Mouse (Mus musculus) ES-E14 (cell line): ENCODE data around the gene Gm15155. TPM values are rescaled to one million over a fixed set of nuclear protein-coding genes. Genes with fewer than 3 reads are reported as not detected.
A peak's percentile ranks its signal among the peaks of the same experiment; 100 is the strongest.
"Not testable (repeated sequence)": the region's sequence is repeated elsewhere in the genome, so short reads cannot be mapped to it uniquely, and the experiment has no call there.

Source experiments
- DNase-seq: peaks from one replicate; pipeline ENCODE4 v3.0.0-alpha.2; 2013; ENCODE audit warnings: low read depth, low spot score
- H3K27ac ChIP-seq: 2 replicates; pipeline ENCODE4 v1.5.1; 2012; ENCODE audit warnings: low read depth, mild to moderate bottlenecking, low read length, moderate library complexity, mixed read lengths; ENCODE audit not compliant: poor library complexity, insufficient read depth, severe bottlenecking
- H3K36me3 ChIP-seq: 2 replicates; pipeline ENCODE4 v1.6.1; 2012; ENCODE audit warnings: mild to moderate bottlenecking, low read length, moderate library complexity, mixed read lengths; ENCODE audit not compliant: control insufficient read depth, poor library complexity, insufficient read depth, severe bottlenecking
- H3K4me1 ChIP-seq, 2 experiments: fragments of 150-350 bp in 1 of 2; sonication (generic) in 1 of 2; 2 replicates each; pipeline ENCODE4 v1.6.1; 2012; ENCODE audit warnings: low read length in 2 of 2, mild to moderate bottlenecking in 1 of 2, mixed read lengths in 1 of 2; ENCODE audit not compliant: control insufficient read depth in 2 of 2, insufficient read depth in 2 of 2, poor library complexity in 1 of 2
- H3K4me3 ChIP-seq, 2 experiments: fragments of 150-350 bp in 1 of 2; sonication (generic) in 1 of 2; 2 replicates each; pipeline ENCODE4 v1.5.1; 2012; ENCODE audit warnings: low read length in 2 of 2, low read depth in 1 of 2, mild to moderate bottlenecking in 1 of 2, mixed read lengths in 1 of 2; ENCODE audit not compliant: insufficient read depth in 1 of 2, poor library complexity in 1 of 2, severe bottlenecking in 1 of 2
- H3K9ac ChIP-seq: 2 replicates; pipeline ENCODE4 v1.6.1; 2012; ENCODE audit warnings: low read depth, mild to moderate bottlenecking, low read length, mixed read lengths; ENCODE audit not compliant: poor library complexity, insufficient read depth, severe bottlenecking
- H3K9me3 ChIP-seq: fragments of 150-350 bp; sonication (generic); 2 replicates; pipeline ENCODE4 v1.6.1; 2012; ENCODE audit warnings: low read depth, mild to moderate bottlenecking, low read length; ENCODE audit not compliant: control insufficient read depth, insufficient read depth
- CHD2 ChIP-seq: IDR thresholded peaks from 2 replicates; pipeline ENCODE4 v1.6.1; 2014; ENCODE audit warnings: mild to moderate bottlenecking, low read depth, low read length, inconsistent platforms
- HCFC1 ChIP-seq: IDR thresholded peaks from 2 replicates; pipeline ENCODE4 v1.6.1; 2012; ENCODE audit warnings: low read length, inconsistent platforms, borderline replicate concordance; ENCODE audit not compliant: insufficient read depth
- MAFK ChIP-seq: IDR thresholded peaks from 2 replicates; pipeline ENCODE4 v1.6.1; 2014; ENCODE audit warnings: mild to moderate bottlenecking, low read depth, low read length, inconsistent platforms; ENCODE audit not compliant: insufficient read depth
- ZC3H11A ChIP-seq: IDR thresholded peaks from 2 replicates; pipeline ENCODE4 v1.6.1; 2012; ENCODE audit warnings: low read depth, mild to moderate bottlenecking, inconsistent platforms, low read length, borderline replicate concordance
- ZNF384 ChIP-seq: IDR thresholded peaks from 2 replicates; pipeline ENCODE4 v1.6.1; 2012; ENCODE audit warnings: low read depth, low read length, inconsistent platforms
- in situ Hi-C, 2 experiments: fragments of 600-800 bp; cut with MboI; formaldehyde crosslinking; loops; one replicate each; pipeline ENCODE4 v1.15.1; 2025; ENCODE audit warnings: low sequenced_read_pairs in 2 of 2, inconsistent platforms in 1 of 2; ENCODE audit not compliant: unreplicated experiment in 2 of 2
- total RNA-seq: library from RNA; depleted of rRNA; stranded (reverse); fragments of 300-350 nt; gene quantifications from 2 replicates; pipeline ENCODE4 v1.2.3, GENCODE M21; 2012; rRNA removed

Gm15155 gene
- total RNA-seq, 1 experiment, result not detected

- no peak overlapping the region for H3K27ac ChIP-seq
- H3K9ac ChIP-seq, result no peak overlapping the region
- H3K36me3 ChIP-seq, result no peaks in the 10 kb centered on the region
- TF ChIP-seq MAFK, result no peak
- no peak for TF ChIP-seq ZNF384
- no peak for TF ChIP-seq HCFC1
- TF ChIP-seq CHD2, result no peak
- TF ChIP-seq ZC3H11A, result no peak
- in situ Hi-C loops, result no loop called here
- H3K4me1 ChIP-seq, result no peaks in the 10 kb centered on the region
- no peak for DNase-seq
- H3K4me3 ChIP-seq, result no peak overlapping the region
- no peaks in the 10 kb centered on the region for H3K9me3 ChIP-seq
Measured at GRCm38 (mm10) chrX:156171587-156171986, 547.0 kb downstream of the Gm15155 start.

GRCm38 (mm10) chrX:156303806-156304205 lies 679.3 kb downstream of the Gm15155 start:
- DNase-seq, in situ Hi-C loops, H3K36me3 ChIP-seq, H3K4me1 ChIP-seq, H3K9ac ChIP-seq, H3K9me3 ChIP-seq, H3K4me3 ChIP-seq: not testable (repeated sequence)
- H3K27ac ChIP-seq, result 0 out of 2 replicates have a peak overlapping the region, but pooled peaks have one; percentile 40

Other genes with a start within 250 kb of the Gm15155 start
- 0.67 and 0.69 TPM in 2 replicates for gene Ptchd1, start 927 bp upstream of the Gm15155 start, total RNA-seq